Mouse (Mus musculus) cerebellum, adult 2 months (tissue): ENCODE data around the gene Pex14. TPM values are rescaled to one million over a fixed set of nuclear protein-coding genes. Genes with fewer than 3 reads are reported as not detected.

Experiments used
- DNase-seq, 2 experiments: peaks; one replicate each; pipeline ENCODE4 v3.0.0; 2021
- H3K27ac ChIP-seq: fragments of 200-500 bp; 2 replicates; pipeline ENCODE4 v1.5.1; 2012; ENCODE audit warnings: low read length, control low read depth, inconsistent platforms; ENCODE audit not compliant: insufficient read depth
- H3K27me3 ChIP-seq: fragments of 200-500 bp; 2 replicates; pipeline ENCODE4 v1.6.1; 2012; ENCODE audit warnings: inconsistent platforms, mild to moderate bottlenecking, low read length, moderate library complexity; ENCODE audit not compliant: control insufficient read depth, insufficient read depth
- H3K4me1 ChIP-seq: fragments of 200-500 bp; 2 replicates; pipeline ENCODE4 v1.6.1; 2011; ENCODE audit warnings: low read length; ENCODE audit not compliant: control insufficient read depth, insufficient read depth
- H3K4me3 ChIP-seq: fragments of 200-500 bp; replicated peaks from 2 replicates; pipeline ENCODE3; 2011; ENCODE audit warnings: mild to moderate bottlenecking, low read depth, low read length, control low read depth; ENCODE audit not compliant: insufficient read depth
- CTCF ChIP-seq: fragments of 200-500 bp; IDR thresholded peaks from 2 replicates; pipeline ENCODE4 v1.5.1; 2011; ENCODE audit warnings: low read depth, mild to moderate bottlenecking, control low read depth, low read length, moderate library complexity, borderline replicate concordance; ENCODE audit not compliant: insufficient read depth
- POLR2A ChIP-seq: fragments of 200-500 bp; IDR thresholded peaks from 2 replicates; pipeline ENCODE4 v1.6.1; 2011; ENCODE audit warnings: low read length, control low read depth, borderline replicate concordance; ENCODE audit not compliant: insufficient read depth
- WGBS: fragments of 180-500 bp; shearing (Covaris S2); methylation state at CpG from one replicate; pipeline ENCODE4 v1.1.7; 2018; 5-methylcytosine and 5-hydroxymethylcytosine counted together
- polyA plus RNA-seq: library from polyadenylated mRNA; depleted of rRNA; stranded (reverse); fragments of >200 nt; gene quantifications from 2 replicates; pipeline ENCODE4 v1.2.3, GENCODE M21; 2012

Pex14 gene
- polyA plus RNA-seq, 1 experiment = 52.5 TPM

DNA sequence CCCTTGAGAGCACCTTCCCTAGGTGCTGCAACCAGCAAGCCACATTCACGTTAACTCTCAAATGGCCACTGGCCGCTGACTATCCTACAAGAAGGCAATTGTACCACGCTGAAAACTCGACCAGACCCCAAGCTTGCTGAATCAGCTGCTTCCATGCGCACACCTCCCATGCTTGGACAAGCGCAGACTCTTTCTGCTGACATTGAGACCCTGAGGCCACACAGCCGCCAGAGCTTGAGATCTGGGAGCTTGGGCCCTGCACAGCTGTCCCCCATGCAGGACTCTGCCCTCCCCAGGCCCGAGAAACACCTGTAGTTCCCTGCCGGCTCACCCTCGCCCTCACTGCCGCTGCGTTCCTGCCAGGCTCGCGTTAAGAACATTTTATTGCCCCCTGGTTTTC lies 127.0 kb downstream of the Pex14 start:
- peaks cover 9% of the 10 kb centered on the region for H3K4me1 ChIP-seq
- 95% methylated on average over 14 of the region's 14 CpGs for WGBS

DNA sequence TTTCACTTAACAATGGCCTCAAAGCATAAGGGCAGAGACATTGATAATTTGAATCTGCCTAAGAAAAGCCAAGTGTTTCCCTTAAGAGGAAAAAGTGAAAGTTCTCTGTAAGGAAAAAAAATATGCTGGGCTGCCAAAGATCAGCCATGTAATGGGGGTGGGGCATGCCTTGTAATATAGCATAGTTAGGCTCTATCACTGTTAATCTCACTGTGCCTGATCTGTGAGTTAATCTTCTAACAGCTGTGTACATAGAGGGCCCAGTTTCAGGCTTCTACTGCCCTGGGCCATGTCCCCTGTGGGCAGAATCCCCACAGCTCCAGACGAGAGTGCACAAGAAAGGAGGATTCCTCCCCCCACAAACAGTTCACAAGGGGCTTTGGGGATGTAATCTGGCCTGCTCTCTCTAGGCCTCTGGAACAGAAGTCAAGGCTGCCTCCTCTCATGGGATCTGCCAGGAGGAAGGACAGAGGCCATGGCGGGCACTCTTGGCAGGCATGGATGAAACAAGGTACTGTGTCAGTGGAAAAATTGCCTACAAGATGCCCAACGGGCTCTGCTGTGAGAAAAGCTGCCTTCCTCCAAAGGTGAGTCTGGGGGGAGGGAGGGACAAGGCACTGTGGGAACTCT lies 127.9 kb downstream of the Pex14 start:
- no peak overlapping the region for H3K4me3 ChIP-seq
- TF ChIP-seq POLR2A (no peak), CTCF (no peak)
- WGBS = 79% methylated on average over 3 of the region's 3 CpGs
- no peak for DNase-seq
- no peak overlapping the region for H3K27ac ChIP-seq
- H3K4me1 ChIP-seq = peaks cover 9% of the 10 kb centered on the region
- no peaks in the 10 kb centered on the region for H3K27me3 ChIP-seq

More for the DNA sequence above, 127.0 kb downstream of the Pex14 start:
- TF ChIP-seq CTCF = no peak
- no peak for TF ChIP-seq POLR2A
- no peak for DNase-seq
- H3K4me3 ChIP-seq = no peak overlapping the region
- H3K27ac ChIP-seq = no peak overlapping the region
- no peaks in the 10 kb centered on the region for H3K27me3 ChIP-seq

DNA sequence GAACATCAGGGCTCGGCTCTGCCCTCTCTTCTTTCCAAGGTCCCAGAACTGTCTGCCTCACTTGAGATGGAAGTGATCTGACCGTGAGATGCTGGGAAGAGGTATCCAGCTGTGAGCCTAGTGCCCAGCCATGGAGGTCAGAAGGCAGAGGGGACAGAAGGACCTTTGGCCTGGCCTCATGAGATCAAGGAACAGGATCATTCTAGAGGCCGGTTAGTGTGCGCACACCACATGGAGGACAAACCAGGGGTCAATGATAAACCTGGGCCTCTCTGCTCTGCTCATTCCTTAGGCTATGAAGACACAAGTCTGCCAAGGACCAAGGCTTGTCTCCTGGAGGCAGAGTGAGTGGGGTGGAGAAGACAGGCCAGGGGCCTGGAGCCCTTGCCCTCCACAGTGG lies 128.9 kb downstream of the Pex14 start:
- H3K4me1 ChIP-seq = peaks cover 9% of the 10 kb centered on the region
- H3K27me3 ChIP-seq = no peaks in the 10 kb centered on the region
- TF ChIP-seq CTCF (no peak), POLR2A (no peak)
- WGBS = 95% methylated on average over 4 of the region's 4 CpGs
- no peak overlapping the region for H3K27ac ChIP-seq
- DNase-seq = no peak
- H3K4me3 ChIP-seq = no peak overlapping the region

DNA sequence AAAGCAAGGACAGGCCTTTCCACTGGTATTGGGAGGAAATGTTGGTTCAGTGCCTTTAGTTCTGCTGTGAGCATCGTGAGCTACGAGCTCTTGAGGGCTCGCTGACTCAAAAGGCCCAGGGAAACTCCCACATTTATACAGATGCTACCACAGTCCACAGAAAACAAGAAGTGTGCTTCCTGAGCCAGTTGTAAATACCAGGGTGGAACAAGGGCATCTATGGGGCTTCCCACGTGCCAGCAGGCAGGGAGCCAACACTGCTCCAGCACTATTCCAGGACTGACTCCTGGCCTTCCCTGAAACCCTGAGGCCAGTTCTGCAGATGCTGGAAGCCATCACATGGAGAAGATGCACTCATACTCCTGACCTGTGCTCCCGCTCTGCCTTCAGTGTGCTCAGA lies 130.1 kb downstream of the Pex14 start:
- H3K27me3 ChIP-seq = no peaks in the 10 kb centered on the region
- DNase-seq = peak in 1 of 2 experiments; percentile 18
- 0 out of 2 replicates have a peak, but pooled peaks cover under 1% of the 10 kb centered on the region for H3K4me1 ChIP-seq
- TF ChIP-seq CTCF = no peak
- no peak for TF ChIP-seq POLR2A
- no peak overlapping the region for H3K4me3 ChIP-seq
- H3K27ac ChIP-seq = no peak overlapping the region
- WGBS = 72% methylated on average over 5 of the region's 5 CpGs

DNA sequence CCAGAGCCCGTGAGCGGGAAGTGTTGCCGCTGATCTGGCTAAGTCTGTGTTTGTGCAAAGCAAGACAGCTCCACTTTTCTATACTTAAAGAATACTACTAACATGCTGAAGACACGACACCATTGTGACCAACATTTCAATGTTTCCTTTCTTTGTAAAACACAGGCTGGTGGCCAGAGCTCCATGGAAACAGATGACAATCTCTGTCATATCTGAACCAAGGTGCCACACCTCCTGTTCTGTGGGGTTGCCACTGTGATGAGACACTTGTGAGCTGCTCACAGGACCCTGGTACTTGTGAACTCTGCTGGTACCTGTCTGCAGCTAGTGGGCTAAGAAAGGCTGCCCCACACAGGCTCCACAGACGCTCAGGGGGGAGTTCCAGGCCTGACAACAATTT lies 130.8 kb downstream of the Pex14 start:
- no peak for TF ChIP-seq CTCF
- no peak for TF ChIP-seq POLR2A
- H3K4me1 ChIP-seq = no peaks in the 10 kb centered on the region
- H3K27ac ChIP-seq = no peak overlapping the region
- WGBS = 89% methylated on average over 5 of the region's 5 CpGs
- no peak for DNase-seq
- no peak overlapping the region for H3K4me3 ChIP-seq
- H3K27me3 ChIP-seq = no peaks in the 10 kb centered on the region

DNA sequence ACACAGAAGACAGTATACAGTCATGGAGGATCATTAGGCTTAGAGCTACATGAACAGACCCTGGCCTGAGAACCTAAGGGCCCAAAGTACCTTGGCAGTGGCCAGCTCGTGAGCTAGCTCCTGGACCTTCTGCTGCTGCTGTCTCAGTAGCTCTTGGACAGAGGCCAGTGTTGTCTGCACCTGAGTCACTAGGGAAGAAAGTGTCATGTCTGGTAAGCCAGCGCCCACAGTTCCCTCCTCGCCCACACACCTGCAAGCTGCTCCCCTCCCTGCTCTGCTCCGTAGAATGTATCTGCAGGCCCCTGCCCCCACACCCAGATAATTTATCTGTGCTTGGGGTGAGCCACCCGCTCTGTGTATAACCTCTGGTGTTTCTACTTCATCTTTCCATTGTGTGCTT lies 133.5 kb downstream of the Pex14 start:
- Histone ChIP-seq H3K27ac (no peak overlapping the region), H3K27me3 (no peaks in the 10 kb centered on the region), H3K4me1 (no peaks in the 10 kb centered on the region), H3K4me3 (no peak overlapping the region)
- WGBS = 78% methylated on average over 5 of the region's 5 CpGs
- TF ChIP-seq CTCF (no peak), POLR2A (no peak)
- DNase-seq = no peak

DNA sequence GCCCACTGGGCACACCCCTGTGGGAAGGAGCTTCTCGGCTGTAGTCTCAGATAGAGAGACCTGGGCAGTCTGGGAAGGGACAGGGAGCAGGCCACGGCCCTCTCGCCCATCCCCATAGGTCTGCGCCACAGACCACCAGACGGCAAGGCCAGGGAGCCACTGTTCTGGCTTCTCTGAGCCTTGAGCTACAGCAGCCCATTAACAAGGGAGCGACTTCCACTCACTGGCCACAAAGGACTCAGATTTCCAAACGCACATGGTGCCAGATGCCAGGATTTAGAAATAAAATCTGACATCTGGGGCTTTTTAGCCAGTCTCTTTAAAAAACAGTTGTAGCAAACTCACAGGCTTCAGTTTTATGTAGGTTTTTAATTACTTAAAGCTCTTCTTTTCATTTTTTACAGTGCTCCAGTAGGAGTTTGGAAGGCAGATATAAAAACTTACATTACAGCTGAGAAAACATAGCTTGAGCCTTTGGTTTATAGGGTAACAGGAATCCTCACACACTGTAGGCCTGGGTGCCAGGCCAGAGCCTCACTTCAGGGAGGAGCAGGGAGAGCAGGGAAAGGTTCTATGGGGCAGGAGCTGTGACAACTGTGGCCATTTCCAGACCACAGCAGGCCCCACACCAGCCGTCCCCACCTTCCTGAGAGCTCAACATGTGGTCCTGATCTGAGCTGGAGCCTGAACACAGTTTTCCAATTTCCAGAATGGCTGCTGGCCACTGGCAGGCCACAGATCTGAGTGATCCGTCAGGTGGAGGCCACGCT lies 134.9 kb downstream of the Pex14 start:
- DNase-seq = no peak
- 88% methylated on average over 10 of the region's 10 CpGs for WGBS
- H3K4me3 ChIP-seq = no peak overlapping the region
- H3K27ac ChIP-seq = no peak overlapping the region
- no peaks in the 10 kb centered on the region for H3K4me1 ChIP-seq
- TF ChIP-seq CTCF = no peak
- no peak for TF ChIP-seq POLR2A
- H3K27me3 ChIP-seq = no peaks in the 10 kb centered on the region

DNA sequence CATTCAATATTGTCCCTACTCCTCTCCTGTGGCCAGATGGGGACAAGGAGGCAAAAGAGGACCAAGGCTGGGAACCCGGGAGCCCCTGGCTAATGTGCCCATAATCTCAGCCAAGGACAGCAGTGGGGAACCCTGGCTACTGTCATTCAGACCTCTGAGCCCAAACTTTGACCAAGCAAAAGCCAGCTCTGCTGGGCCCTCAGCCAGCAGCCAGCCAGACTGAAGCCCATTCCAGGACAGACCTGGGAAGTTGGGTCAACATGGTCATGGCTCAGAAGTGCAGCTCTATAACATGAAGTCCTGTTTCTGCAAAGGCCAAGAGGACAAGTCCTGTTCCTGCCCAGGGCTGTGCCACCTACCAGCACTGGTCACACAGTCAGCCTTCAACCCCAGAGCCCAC lies 137.6 kb downstream of the Pex14 start:
- DNase-seq = peak in 1 of 2 experiments; percentile 14

More for the DNA sequence above, 137.6 kb downstream of the Pex14 start:
- H3K27ac ChIP-seq = no peak overlapping the region
- TF ChIP-seq CTCF = no peak
- TF ChIP-seq POLR2A = no peak
- 22% methylated on average over 1 of the region's 1 CpGs for WGBS
- no peaks in the 10 kb centered on the region for H3K27me3 ChIP-seq
- no peaks in the 10 kb centered on the region for H3K4me1 ChIP-seq
- no peak overlapping the region for H3K4me3 ChIP-seq
